Mouse (Mus musculus) intestine, embryonic 14.5 days (tissue): ENCODE data around the gene Gm13288. TPM values are rescaled to one million over a fixed set of nuclear protein-coding genes. Genes with fewer than 3 reads are reported as not detected.
"Not testable (repeated sequence)": the region's sequence is repeated elsewhere in the genome, so short reads cannot be mapped to it uniquely, and the experiment has no call there.

Experiments
- ATAC-seq: fragments of 200-750 bp; cut with Nextera tagmentation; replicated peaks from 2 replicates; pipeline ENCODE4 v1.8.0; 2017; ENCODE audit warnings: low read depth, moderate number of reproducible peaks, moderate TSS enrichment, moderate library complexity; ENCODE audit not compliant: low FRiP score, low TSS enrichment
- DNase-seq: peaks from one replicate; pipeline ENCODE4 v3.0.0-alpha.2; 2018; ENCODE audit warnings: low spot score
- H3K27ac ChIP-seq: fragments of 300-500 bp; sonication (generic); 2 replicates; pipeline ENCODE4 v1.5.1; 2014; ENCODE audit warnings: low read depth, mild to moderate bottlenecking, control low read depth
- H3K27me3 ChIP-seq: fragments of 300-500 bp; sonication (generic); replicated peaks from 2 replicates; pipeline ENCODE4 v1.6.1; 2014; ENCODE audit warnings: low read length, control low read depth; ENCODE audit not compliant: control insufficient read depth, insufficient read depth
- H3K36me3 ChIP-seq: fragments of 300-500 bp; sonication (generic); 2 replicates; pipeline ENCODE4 v1.6.1; 2014; ENCODE audit warnings: low read length, control low read depth; ENCODE audit not compliant: control insufficient read depth, insufficient read depth
- H3K4me1 ChIP-seq: fragments of 300-500 bp; sonication (generic); replicated peaks from 2 replicates; pipeline ENCODE4 v1.6.1; 2014; ENCODE audit warnings: low read length, control low read depth, mixed read lengths; ENCODE audit not compliant: control insufficient read depth, insufficient read depth
- H3K4me2 ChIP-seq: fragments of 300-500 bp; sonication (generic); 2 replicates; pipeline ENCODE4 v1.6.1; 2014; ENCODE audit warnings: low read length
- H3K4me3 ChIP-seq: fragments of 300-500 bp; sonication (generic); 2 replicates; pipeline ENCODE4 v1.5.1; 2014; ENCODE audit warnings: low read depth, low read length, control low read depth, mixed read lengths
- H3K9ac ChIP-seq: fragments of 300-500 bp; sonication (generic); 2 replicates; pipeline ENCODE4 v1.6.1; 2014; ENCODE audit warnings: mild to moderate bottlenecking, low read length
- H3K9me3 ChIP-seq: fragments of 300-500 bp; sonication (generic); 2 replicates; pipeline ENCODE4 v1.6.1; 2016; ENCODE audit warnings: low read length, control low read depth; ENCODE audit not compliant: control insufficient read depth
- WGBS: fragments of 180-500 bp; shearing (Covaris S2); extraction: QIAGEN DNeasy Blood & Tissue Kit; methylation state at CpG from one replicate; pipeline ENCODE4 v1.1.7; 2014; 5-methylcytosine and 5-hydroxymethylcytosine counted together
- polyA plus RNA-seq: library from polyadenylated mRNA; unstranded; fragments of >200 nt; fragmentation: Nextera tagmentation; extraction: Ambion mirVana; gene quantifications from 2 replicates; pipeline ENCODE4 v1.2.1, GENCODE M21; 2014

The Gm13288 gene
- polyA plus RNA-seq, 1 experiment from 2014 or later: not detected

DNA sequence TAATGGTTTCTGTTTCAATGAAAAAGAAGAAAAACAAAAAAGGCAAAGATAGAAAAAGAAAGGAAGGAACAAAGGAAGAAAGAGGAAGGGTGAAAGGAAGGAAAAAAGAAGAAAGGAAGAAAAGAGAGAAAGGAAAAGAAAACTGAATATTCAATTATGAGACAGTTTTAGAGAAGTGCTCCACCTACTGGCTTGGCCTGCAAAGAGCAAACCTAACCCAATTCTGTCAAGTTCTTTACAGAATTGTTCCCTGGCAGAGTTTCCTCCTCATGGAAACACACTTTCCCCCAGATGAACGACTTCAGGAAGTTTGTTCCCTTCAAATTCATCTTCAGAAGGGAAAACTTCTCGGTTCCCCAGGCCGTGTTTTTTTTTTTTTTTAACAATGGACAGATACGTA lies 17.7 kb downstream of the Gm13288 start:
- H3K9me3 ChIP-seq: no peaks in the 10 kb centered on the region
- H3K4me1 ChIP-seq: no peaks in the 10 kb centered on the region
- no peak overlapping the region for H3K9ac ChIP-seq
- ATAC-seq (no peak), DNase-seq (no peak)
- no peak overlapping the region for H3K4me3 ChIP-seq
- 24% methylated on average over 4 of the region's 4 CpGs for WGBS
- H3K27me3 ChIP-seq: no peaks in the 10 kb centered on the region
- H3K27ac ChIP-seq: no peak overlapping the region
- H3K4me2 ChIP-seq: no peak overlapping the region
- H3K36me3 ChIP-seq: no peaks in the 10 kb centered on the region

DNA sequence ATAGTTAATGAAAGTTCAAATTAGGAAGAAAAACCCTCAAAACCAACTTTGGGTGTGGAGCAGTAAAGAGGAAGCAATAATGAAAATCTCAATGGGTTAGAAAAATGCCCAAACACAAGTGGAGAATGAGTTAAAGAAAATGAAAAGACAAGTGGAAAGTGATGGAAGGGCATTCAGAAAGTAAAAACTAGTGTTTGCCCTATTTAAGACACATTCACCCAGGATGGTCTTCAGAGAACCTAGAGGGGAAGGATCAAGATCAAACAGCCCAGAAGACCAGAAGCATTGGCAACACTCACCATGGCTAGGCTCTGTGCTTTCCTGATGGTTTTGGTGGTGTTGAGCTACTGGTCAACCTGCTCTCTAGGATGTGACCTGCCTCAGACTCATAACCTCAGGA lies 21.8 kb downstream of the Gm13288 start, which contains the start of gene Ifna6:
TSS of gene Ifna6 (plus strand) at position 301 of the 400 bp plus-strand sequence.
- not testable (repeated sequence) for H3K4me1 ChIP-seq, H3K9me3 ChIP-seq, H3K4me2 ChIP-seq, ATAC-seq, H3K27me3 ChIP-seq, H3K4me3 ChIP-seq, DNase-seq, H3K27ac ChIP-seq, H3K36me3 ChIP-seq, H3K9ac ChIP-seq

DNA sequence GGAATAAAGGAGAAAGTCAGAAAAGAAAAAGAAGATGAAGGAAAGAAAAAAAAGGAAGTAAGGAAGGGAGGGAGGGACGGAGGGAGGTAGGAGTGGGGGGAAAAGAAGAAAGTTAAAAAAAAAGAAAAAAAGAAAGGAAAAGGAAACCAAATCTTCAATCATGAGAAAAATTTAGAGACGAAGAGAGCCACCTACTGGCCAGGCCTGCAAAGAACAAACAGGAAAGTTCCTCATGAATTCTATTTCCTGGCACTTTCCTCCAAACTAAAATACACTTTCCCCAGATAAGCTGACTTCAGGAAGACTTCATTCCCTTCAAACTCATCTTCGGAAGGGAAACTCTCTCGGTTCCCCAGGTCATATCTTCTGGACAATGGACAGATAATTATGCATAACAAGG lies 25.2 kb downstream of the Gm13288 start:
- no peak for DNase-seq
- no peaks in the 10 kb centered on the region for H3K36me3 ChIP-seq
- H3K9ac ChIP-seq: no peak overlapping the region
- no peaks in the 10 kb centered on the region for H3K4me1 ChIP-seq
- H3K4me2 ChIP-seq: no peak overlapping the region
- H3K27ac ChIP-seq: no peak overlapping the region
- H3K9me3 ChIP-seq: no peaks in the 10 kb centered on the region
- no peaks in the 10 kb centered on the region for H3K27me3 ChIP-seq
- ATAC-seq: no peak
- WGBS: 26% methylated on average over 4 of the region's 4 CpGs
- no peak overlapping the region for H3K4me3 ChIP-seq

GRCm38 (mm10) chr4:88835225-88835624 lies 29.9 kb downstream of the Gm13288 start, which contains the start of gene Ifna5:
Ifna5 (plus strand) TSS chr4:88835525.
- H3K27me3 ChIP-seq, H3K4me3 ChIP-seq, H3K9ac ChIP-seq, DNase-seq, H3K4me2 ChIP-seq, H3K9me3 ChIP-seq, H3K36me3 ChIP-seq, ATAC-seq, H3K27ac ChIP-seq, H3K4me1 ChIP-seq: not testable (repeated sequence)
- WGBS: 83% methylated on average over 1 of the region's 1 CpGs

DNA sequence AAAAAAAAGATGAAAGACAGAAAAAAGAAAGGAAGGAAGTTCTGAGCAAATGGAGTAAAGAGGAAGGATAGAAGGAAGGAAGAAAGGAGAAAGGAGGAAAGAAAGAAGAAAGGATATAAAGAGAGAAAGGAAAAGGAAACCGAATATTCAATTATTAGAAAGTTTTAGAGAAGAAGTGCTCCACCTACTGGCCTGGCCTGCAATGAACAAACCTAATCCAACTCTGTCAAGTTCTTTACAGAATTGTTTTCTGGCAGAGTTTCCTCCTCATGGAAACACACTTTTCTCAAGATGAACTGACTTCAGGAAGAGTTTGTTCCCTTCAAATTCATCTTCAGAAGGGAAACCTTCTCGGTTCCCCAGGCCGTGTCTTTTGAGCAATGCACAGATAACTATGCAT lies 33.5 kb downstream of the Gm13288 start:
- 41% methylated on average over 3 of the region's 3 CpGs for WGBS
- Histone ChIP-seq H3K36me3 (no peaks in the 10 kb centered on the region), H3K4me1 (no peaks in the 10 kb centered on the region), H3K4me2 (no peak overlapping the region), H3K27me3 (no peaks in the 10 kb centered on the region), H3K27ac (no peak overlapping the region), H3K4me3 (no peak overlapping the region), H3K9me3 (no peaks in the 10 kb centered on the region), H3K9ac (no peak overlapping the region)
- no peak for DNase-seq
- ATAC-seq: no peak

GRCm38 (mm10) chr4:88840058-88840457 lies 34.7 kb downstream of the Gm13288 start:
- no peak overlapping the region for H3K4me3 ChIP-seq
- H3K27ac ChIP-seq: no peak overlapping the region
- H3K36me3 ChIP-seq: no peaks in the 10 kb centered on the region
- no peak overlapping the region for H3K9ac ChIP-seq
- H3K9me3 ChIP-seq: no peaks in the 10 kb centered on the region
- DNase-seq: no peak
- no peaks in the 10 kb centered on the region for H3K4me1 ChIP-seq
- no peak for ATAC-seq
- 77% methylated on average over 3 of the region's 3 CpGs for WGBS
- no peaks in the 10 kb centered on the region for H3K27me3 ChIP-seq
- H3K4me2 ChIP-seq: no peak overlapping the region

DNA sequence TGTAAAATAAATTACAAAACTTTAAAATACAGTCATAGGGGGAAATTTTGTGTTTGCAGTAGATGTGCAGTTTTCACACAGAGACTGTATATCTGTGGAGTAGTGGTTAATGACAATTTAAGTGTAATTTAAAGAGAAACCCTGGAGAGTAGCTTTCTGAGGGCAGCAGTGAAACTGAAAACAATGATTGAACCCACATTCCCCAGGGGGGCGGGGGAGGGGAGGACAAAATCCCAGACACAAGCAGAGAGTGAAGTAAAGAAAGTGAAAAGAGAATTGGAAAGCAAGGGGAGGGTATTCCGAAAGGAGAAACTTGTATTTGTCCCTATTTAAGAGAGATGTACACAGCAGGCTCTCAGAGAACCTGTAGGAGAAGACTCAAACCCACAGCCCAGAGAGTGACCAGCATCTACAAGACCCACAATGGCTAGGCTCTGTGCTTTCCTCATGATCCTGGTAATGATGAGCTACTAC lies 36.1 kb downstream of the Gm13288 start, which contains the start of gene Ifna4:
TSS of gene Ifna4 (plus strand) at position 424 of the 474 bp plus-strand sequence.
- no peak within 1 kb of the TSS for H3K4me3 ChIP-seq
- ATAC-seq: no peak
- H3K9me3 ChIP-seq: no peaks in the 10 kb centered on the region
- no peak for DNase-seq
- no peaks in the 10 kb centered on the region for H3K4me1 ChIP-seq
- H3K27ac ChIP-seq: no peak within 1 kb of the TSS
- H3K27me3 ChIP-seq: no peaks in the 10 kb centered on the region
- H3K36me3 ChIP-seq: no peaks in the 10 kb centered on the region
- H3K9ac ChIP-seq: no peak within 1 kb of the TSS
- 59% methylated on average over 2 of the region's 2 CpGs for WGBS
- no peak within 1 kb of the TSS for H3K4me2 ChIP-seq

DNA sequence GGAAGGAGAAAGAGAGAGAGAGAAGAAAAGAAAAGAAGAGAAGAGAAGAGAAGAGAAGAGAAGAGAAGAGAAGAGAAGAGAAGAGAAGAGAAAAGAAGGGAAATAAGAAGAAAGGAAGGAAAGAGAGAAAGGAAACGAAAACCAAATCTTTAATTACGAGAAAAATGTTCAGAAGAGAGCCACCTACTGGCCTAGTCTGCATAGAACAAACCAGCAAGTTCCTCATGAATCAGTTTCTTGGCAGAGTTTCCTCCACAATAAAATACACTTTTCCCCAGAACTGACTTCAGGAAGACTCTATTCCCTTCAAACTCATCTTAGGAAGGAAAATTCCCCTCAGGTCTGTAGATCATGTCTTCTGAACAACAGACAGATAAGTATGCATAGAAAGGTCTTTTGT lies 40.0 kb downstream of the Gm13288 start:
- no peak overlapping the region for H3K9ac ChIP-seq
- H3K9me3 ChIP-seq: no peaks in the 10 kb centered on the region
- H3K4me1 ChIP-seq: no peaks in the 10 kb centered on the region
- H3K27me3 ChIP-seq: no peaks in the 10 kb centered on the region
- no peak overlapping the region for H3K27ac ChIP-seq
- DNase-seq (no peak), ATAC-seq (no peak)
- WGBS: 58% methylated on average over 2 of the region's 2 CpGs
- H3K4me2 ChIP-seq: no peak overlapping the region
- no peaks in the 10 kb centered on the region for H3K36me3 ChIP-seq
- H3K4me3 ChIP-seq: no peak overlapping the region

DNA sequence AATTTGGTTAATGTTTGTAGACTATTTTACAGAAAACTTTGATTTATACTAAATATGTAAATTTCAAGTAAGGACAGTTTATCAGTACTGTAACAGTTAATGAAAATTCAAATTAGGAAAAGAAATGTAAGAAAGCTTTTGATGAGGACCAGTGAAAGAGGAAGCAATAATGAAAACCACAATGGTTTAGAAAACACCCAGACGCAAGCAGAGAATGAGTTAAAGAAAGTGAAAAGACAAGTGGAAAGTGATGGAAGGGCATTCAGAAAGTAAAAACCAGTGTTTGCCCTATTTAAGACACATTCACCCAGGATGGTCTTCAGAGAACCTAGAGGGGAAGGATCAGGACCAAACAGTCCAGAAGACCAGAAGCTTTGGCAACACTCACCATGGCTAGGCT lies 44.4 kb downstream of the Gm13288 start, which contains the start of gene Ifna1:
TSS of gene Ifna1 (plus strand) at position 390 of the 400 bp plus-strand sequence.
- no peaks in the 10 kb centered on the region for H3K9me3 ChIP-seq
- H3K9ac ChIP-seq: no peak within 1 kb of the TSS
- H3K27ac ChIP-seq: no peak within 1 kb of the TSS
- H3K36me3 ChIP-seq: no peaks in the 10 kb centered on the region
- ATAC-seq (no peak), DNase-seq (no peak)
- H3K4me1 ChIP-seq: no peaks in the 10 kb centered on the region
- 79% methylated on average over 1 of the region's 1 CpGs for WGBS
- H3K27me3 ChIP-seq: no peaks in the 10 kb centered on the region
- H3K4me3 ChIP-seq: no peak within 1 kb of the TSS
- H3K4me2 ChIP-seq: no peak within 1 kb of the TSS
